Mouse (Mus musculus): ENCODE results near the gene Fau. TPM values are rescaled to one million over a fixed set of nuclear protein-coding genes. Genes with fewer than 3 reads are reported as not detected.

Fau gene
- total RNA-seq, 2 experiments from 2014 or later = 676 to 701 TPM

- DNase-seq = no peak
Observed at GRCm38 (mm10) chr19:6070571-6071250, 13.1 kb downstream of the Fau start.

- no peak for DNase-seq
Observed at GRCm38 (mm10) chr19:6071261-6071660, 13.6 kb downstream of the Fau start.

DNA sequence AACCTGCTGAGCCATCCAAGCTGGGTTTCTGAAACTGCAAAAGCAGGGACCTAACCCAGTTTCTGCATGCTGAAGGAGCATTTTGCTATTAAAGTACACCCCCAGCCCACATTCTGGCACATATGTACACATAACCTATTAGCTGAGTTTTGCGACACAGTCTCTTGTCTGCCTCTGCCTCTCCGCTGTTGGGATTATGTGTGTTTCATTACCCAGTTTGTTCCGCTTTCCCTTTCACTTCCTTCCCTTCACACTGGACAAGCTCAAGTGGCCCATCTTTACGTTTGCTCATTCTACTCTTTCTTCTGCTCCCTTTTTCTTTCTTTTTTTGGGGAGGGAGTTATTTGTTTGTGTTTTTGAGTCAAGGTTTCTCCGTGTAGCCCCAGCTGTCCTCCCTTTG, 16.2 kb downstream of the Fau start:
- DNase-seq = no peak

GRCm38 (mm10) chr19:6076564-6077393, 19.1 kb downstream of the Fau start, which contains the start of gene Vps51:
Vps51 (minus strand) TSS chr19:6077231.
- DNase-seq = peak; percentile 79 to 83

- no peak for DNase-seq
Observed at GRCm38 (mm10) chr19:6079983-6080480, 22.4 kb downstream of the Fau start, which contains the start of gene Tmem262. Tmem262 (plus strand) TSS chr19:6080033.

- DNase-seq = peak in 1 of 2 experiments; percentile 4
Observed at GRCm38 (mm10) chr19:6082156-6082555, 24.5 kb downstream of the Fau start, which contains the start of gene Gm28374. Gm28374 (minus strand) TSS chr19:6082256.

DNA sequence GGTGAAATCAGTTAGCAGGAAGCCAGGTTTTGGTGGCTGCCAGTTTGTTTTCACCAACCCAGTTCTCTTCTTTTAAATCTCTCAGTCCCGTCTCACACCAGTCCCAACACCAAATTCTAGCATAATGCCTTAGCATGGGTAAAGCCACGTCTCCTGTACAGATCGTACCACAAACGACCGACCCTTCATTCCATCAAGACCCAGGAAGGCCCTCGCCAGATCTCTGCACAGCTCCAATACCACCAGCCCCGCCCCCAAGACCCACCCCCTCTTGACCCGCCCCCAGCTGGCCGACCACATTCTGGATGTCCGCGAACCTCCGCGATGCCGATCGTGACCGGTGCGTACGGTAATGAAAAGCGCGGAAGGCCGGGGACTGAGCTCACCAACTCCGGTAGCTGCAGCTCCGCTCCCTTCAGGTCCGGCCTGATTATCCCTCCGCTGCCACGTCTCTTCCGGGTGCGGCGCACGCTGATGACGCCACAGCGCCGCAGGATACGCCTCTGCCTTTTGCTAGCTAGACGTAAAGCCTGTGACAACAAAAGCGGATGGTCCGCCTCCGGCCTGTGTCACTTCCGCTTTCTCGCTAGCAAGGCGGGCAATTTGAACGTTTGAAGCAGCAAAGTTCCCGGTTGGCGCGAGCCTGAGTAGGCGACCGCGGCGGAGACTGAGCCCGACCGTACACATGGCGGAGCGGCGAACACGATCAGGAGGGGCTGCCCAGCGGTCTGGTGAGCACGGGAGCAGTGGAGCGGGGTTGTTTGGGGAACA, 27.0 kb downstream of the Fau start, which contains the start of the genes Zfpl1 and Cdca5:
Zfpl1 (minus strand) TSS at position 479 of the 771 bp plus-strand sequence.
Cdca5 (plus strand) TSS at position 506 of the 771 bp plus-strand sequence.
- peak; percentile 96 for DNase-seq

GRCm38 (mm10) chr19:6085417-6085879, 27.8 kb downstream of the Fau start:
- DNase-seq = peak in 1 of 2 experiments; percentile 5

GRCm38 (mm10) chr19:6088841-6089240, 31.2 kb downstream of the Fau start:
- DNase-seq = no peak

DNA sequence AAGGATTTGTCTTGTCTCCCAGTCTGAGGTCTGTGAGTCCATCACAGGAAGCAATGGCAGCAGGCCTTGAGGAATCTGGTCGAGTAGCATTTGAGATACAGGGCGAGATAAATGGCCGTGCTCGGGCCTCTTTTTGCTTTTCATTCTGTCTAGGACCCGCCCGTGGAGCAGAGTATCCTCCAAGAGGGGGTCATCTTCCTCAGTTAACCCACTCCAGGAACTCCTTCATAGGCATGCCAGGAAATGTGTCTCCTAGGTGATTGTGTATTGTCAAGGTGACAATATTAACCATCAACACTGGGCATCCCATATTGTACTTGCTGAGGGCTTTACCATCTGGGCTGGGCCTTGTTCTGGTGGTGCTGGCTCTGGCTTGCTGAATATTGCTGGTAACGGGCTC, 36.5 kb downstream of the Fau start, which contains the start of gene AC131692.1:
AC131692.1 (plus strand) TSS at position 301 of the 400 bp plus-strand sequence.
- no peak for DNase-seq

GRCm38 (mm10) chr19:6097847-6098246, 40.2 kb downstream of the Fau start:
- no peak for DNase-seq

DNA sequence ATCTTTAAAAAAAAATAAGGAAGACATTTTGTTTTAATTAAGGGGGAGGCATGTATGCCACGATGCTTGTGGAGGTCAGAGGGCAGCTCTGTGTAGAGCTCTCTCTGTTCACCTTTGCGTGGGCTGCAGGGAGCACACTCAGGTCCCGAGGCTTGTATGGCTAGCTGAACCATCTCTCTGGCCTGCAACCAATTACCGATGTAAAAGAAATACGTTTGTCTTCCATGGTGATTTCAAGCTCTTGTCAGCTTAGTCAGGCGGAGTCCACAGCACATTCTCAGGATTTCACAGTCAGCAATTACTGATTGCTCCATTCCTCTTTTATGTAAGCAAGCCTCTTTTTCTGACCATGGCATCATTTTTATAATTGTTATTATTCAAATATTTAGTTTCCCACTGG, 43.5 kb downstream of the Fau start:
- no peak for DNase-seq

- no peak for DNase-seq
Observed at GRCm38 (mm10) chr19:6102169-6102853, 44.7 kb downstream of the Fau start.

DNA sequence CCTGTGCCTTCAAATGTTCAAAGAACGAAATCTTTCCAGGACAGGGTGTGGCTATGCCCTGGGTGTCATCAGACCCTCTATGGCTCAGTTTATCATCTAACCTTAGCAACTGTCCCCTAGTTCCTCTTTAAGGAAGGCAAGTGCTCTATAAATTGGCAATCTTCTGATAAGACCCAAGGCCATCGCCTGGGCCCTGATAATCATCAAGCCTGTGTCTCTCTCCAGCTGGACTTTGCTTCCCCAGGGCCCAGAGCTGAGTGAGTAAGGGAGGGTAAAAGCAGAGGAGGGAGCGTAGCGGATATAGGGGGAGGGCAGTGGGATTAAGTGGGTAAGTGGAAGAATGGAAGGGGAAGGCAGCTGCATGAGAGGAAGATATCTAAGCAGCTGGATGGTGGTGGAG, 46.8 kb downstream of the Fau start:
- no peak for DNase-seq

DNA sequence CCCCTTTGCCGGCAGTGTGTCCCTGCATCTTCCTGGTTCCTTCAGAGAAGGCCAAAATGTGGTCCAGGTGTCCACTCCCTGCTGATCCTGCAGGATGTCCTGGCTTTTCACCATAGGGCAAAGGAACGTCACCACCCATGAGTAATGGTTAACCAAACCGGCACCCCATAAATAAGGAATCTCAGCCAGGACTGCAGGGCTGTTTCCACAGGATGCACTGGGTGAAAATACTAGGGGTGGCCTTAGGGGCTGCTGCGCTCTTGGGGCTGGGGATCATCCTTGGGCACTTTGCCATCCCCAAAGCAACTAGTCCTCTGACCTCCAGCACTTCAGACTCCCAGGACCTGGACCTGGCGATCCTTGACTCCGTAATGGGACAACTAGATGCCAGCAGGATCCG, 47.9 kb downstream of the Fau start, which contains the start of gene Naaladl1:
Naaladl1 (plus strand) TSS at position 197 of the 400 bp plus-strand sequence.
- no peak for DNase-seq

Small RNA genes lying within 50 kb of the gene (microRNA-seq; reads per million reads assigned to microRNA genes)
- gene Mir6988 = 1.5 to 2.8 reads per million in 2 experiments

Other genes with a start within 250 kb of the Fau start
- 10 to 100 TPM; 13.5 to 14.2 TPM for gene Frmd8, start 182.6 kb upstream of the Fau start, total RNA-seq (2021)
- 1 to 10 TPM; 2.5 to 2.7 TPM for gene Slc25a45, start 180.0 kb upstream of the Fau start, total RNA-seq (2021)
- gene Tigd3, start 163.7 kb upstream of the Fau start, total RNA-seq (2021) = 1 to 10 TPM; 1.9 to 2.2 TPM
- 100 to 1,000 TPM in 1 of 2 experiments, 10 to 100 TPM in 1; 92.0 to 108 TPM for gene Dpf2, start 144.8 kb upstream of the Fau start, total RNA-seq (2021)
- gene Cdc42ep2, start 133.0 kb upstream of the Fau start, total RNA-seq (2021) = 1 to 10 TPM; 4.4 to 5.5 TPM
- gene Pola2, start 93.6 kb upstream of the Fau start, total RNA-seq (2021) = 1 to 10 TPM; 5.3 to 5.5 TPM
- gene Slc22a20, start 71.7 kb upstream of the Fau start, total RNA-seq (2021) = not detected
- gene Capn1, start 41.9 kb upstream of the Fau start, total RNA-seq (2021) = 10 to 100 TPM; 20.5 to 26.0 TPM
- 10 to 100 TPM; 46.4 to 52.3 TPM for gene Syvn1, start 11.3 kb upstream of the Fau start, total RNA-seq (2021)
- 10 to 100 TPM; 46.8 to 47.9 TPM for gene Mrpl49, start 59 bp upstream of the Fau start, total RNA-seq (2021)
- gene Znhit2, start 3.3 kb downstream of the Fau start, total RNA-seq (2021) = 10 to 100 TPM; 33.1 to 35.2 TPM
- 10 to 100 TPM; 26.4 to 34.2 TPM for gene Tm7sf2, start 10.5 kb downstream of the Fau start, total RNA-seq (2021)
- gene Vps51, start 19.4 kb downstream of the Fau start, total RNA-seq (2021) = 10 to 100 TPM; 85.3 to 88.8 TPM
- gene Tmem262, start 22.2 kb downstream of the Fau start, total RNA-seq (2021) = not detected
- gene Gm28374, start 24.4 kb downstream of the Fau start, total RNA-seq (2021) = 1 to 10 TPM; 1.5 to 1.6 TPM
- 10 to 100 TPM; 39.6 to 40.3 TPM for gene Zfpl1, start 27.1 kb downstream of the Fau start, total RNA-seq (2021)
- gene Cdca5, start 27.1 kb downstream of the Fau start, total RNA-seq (2021) = under 1 TPM; 0.17 to 0.43 TPM
- not detected for gene AC131692.1, start 36.6 kb downstream of the Fau start, total RNA-seq (2021)
- under 1 TPM in 1 of 2 experiments, not detected in 1; 0.12 TPM for gene Naaladl1, start 47.9 kb downstream of the Fau start, total RNA-seq (2021)
- 10 to 100 TPM; 14.7 to 14.9 TPM for gene Sac3d1, start 60.8 kb downstream of the Fau start, total RNA-seq (2021)
- 10 to 100 TPM; 40.2 to 42.5 TPM for gene Snx15, start 70.5 kb downstream of the Fau start, total RNA-seq (2021)
- under 1 TPM; 0.28 to 0.60 TPM for gene Batf2, start 83.1 kb downstream of the Fau start, total RNA-seq (2021)
- gene Arl2, start 83.7 kb downstream of the Fau start, total RNA-seq (2021) = 10 to 100 TPM; 69.1 to 73.2 TPM
- not detected for gene Majin, start 126.5 kb downstream of the Fau start, total RNA-seq (2021)
- not detected for gene Gpha2, start 168.5 kb downstream of the Fau start, total RNA-seq (2021)
- 100 to 1,000 TPM; 135 to 137 TPM for gene Ppp2r5b, start 178.0 kb downstream of the Fau start, total RNA-seq (2021)
- 10 to 100 TPM; 31.3 to 34.0 TPM for gene Atg2a, start 183.8 kb downstream of the Fau start, total RNA-seq (2021)
- gene Ehd1, start 218.9 kb downstream of the Fau start, total RNA-seq (2021) = 10 to 100 TPM; 72.8 to 82.2 TPM
- gene Cdc42bpg, start 248.6 kb downstream of the Fau start, total RNA-seq (2021) = 1 to 10 TPM; 4.3 to 6.9 TPM

All from layer of hippocampus, postnatal 36 days (tissue).